Mouse (Mus musculus): ENCODE measurements at regions not wholly inside any gene's neighbourhood (a gene's known extent, or its start where the extent isn't known, plus 50 kb on each side); places are given as distances from the start of the nearest gene placed in this dataset.

- TF ChIP-seq EP300 (IDR thresholded peaks at IDR 0.05; ENCODE audit: low read length) = no peak
- TF ChIP-seq POLR2AphosphoS2 (IDR thresholded peaks at IDR 0.05; ENCODE audit: low read depth, low read length) = no peak
- no peak for TF ChIP-seq GABPA (IDR thresholded peaks at IDR 0.05; ENCODE audit: insufficient replicate concordance, low read depth, low read length)
- TF ChIP-seq MYC (IDR thresholded peaks at IDR 0.05; ENCODE audit: low read depth, low read length) = no peak
- TF ChIP-seq NRF1 (IDR thresholded peaks at IDR 0.05; ENCODE audit: low read depth, low read length) = no peak
- TF ChIP-seq JUN (IDR thresholded peaks at IDR 0.05; ENCODE audit: insufficient read depth, low read depth, low read length) = no peak
- TF ChIP-seq POLR2A (IDR thresholded peaks at IDR 0.05; ENCODE audit: low read depth, low read length) = no peak
- no peak for TF ChIP-seq SMC3 (IDR thresholded peaks at IDR 0.05; ENCODE audit: low read depth, low read length)
- TF ChIP-seq CTCF (conservative IDR thresholded peaks at IDR 0.05 in 1 of 2, IDR thresholded peaks at IDR 0.05 in 1 of 2; ENCODE audit: low read depth in 2 of 2, low read length in 2 of 2) = no peak
- TF ChIP-seq NELFE (IDR thresholded peaks at IDR 0.05; ENCODE audit: low read depth, low read length) = no peak
- no peak for TF ChIP-seq ZNF384 (IDR thresholded peaks at IDR 0.05; ENCODE audit: low read depth, low read length)
- no peak for TF ChIP-seq KAT2A (IDR thresholded peaks at IDR 0.05; ENCODE audit: insufficient replicate concordance, low read length)
Observed at GRCm38 (mm10) chr15:8824861-8825260, 114.3 kb upstream of the Slc1a3 start.
